Mouse (Mus musculus) intestine, embryonic 16.5 days (tissue): ENCODE results near the gene Sik3. TPM values are rescaled to one million over a fixed set of nuclear protein-coding genes. Genes with fewer than 3 reads are reported as not detected.

Experiments
- ATAC-seq: fragments of 200-750 bp; cut with Nextera tagmentation; 2 replicates; pipeline ENCODE4 v1.8.0; 2017; ENCODE audit warnings: moderate TSS enrichment, moderate library complexity
- H3K27ac ChIP-seq: fragments of 300-500 bp; sonication (generic); 2 replicates; pipeline ENCODE4 v1.5.1; 2014; ENCODE audit warnings: mild to moderate bottlenecking, low read length
- H3K27me3 ChIP-seq: fragments of 300-500 bp; sonication (generic); replicated peaks from 2 replicates; pipeline ENCODE4 v1.6.1; 2014; ENCODE audit warnings: low read length, control low read depth, mixed read lengths; ENCODE audit not compliant: control insufficient read depth, insufficient read depth
- H3K36me3 ChIP-seq: fragments of 300-500 bp; sonication (generic); 2 replicates; pipeline ENCODE4 v1.6.1; 2014; ENCODE audit warnings: low read length, control low read depth; ENCODE audit not compliant: control insufficient read depth, insufficient read depth
- H3K4me1 ChIP-seq: fragments of 300-500 bp; sonication (generic); 2 replicates; pipeline ENCODE4 v1.6.1; 2014; ENCODE audit warnings: low read length, control low read depth, mixed read lengths; ENCODE audit not compliant: control insufficient read depth, insufficient read depth
- H3K4me2 ChIP-seq: fragments of 300-500 bp; sonication (generic); 2 replicates; pipeline ENCODE4 v1.6.1; 2014; ENCODE audit warnings: low read depth, low read length, control low read depth
- H3K4me3 ChIP-seq: fragments of 300-500 bp; sonication (generic); 2 replicates; pipeline ENCODE4 v1.5.1; 2014; ENCODE audit warnings: mild to moderate bottlenecking, low read length
- H3K9ac ChIP-seq: fragments of 300-500 bp; sonication (generic); 2 replicates; pipeline ENCODE4 v1.6.1; 2014; ENCODE audit warnings: low read depth, low read length
- H3K9me3 ChIP-seq: fragments of 300-500 bp; sonication (generic); 2 replicates; pipeline ENCODE4 v1.6.1; 2016; ENCODE audit warnings: low read length, control low read depth; ENCODE audit not compliant: control insufficient read depth
- WGBS: fragments of 180-500 bp; shearing (Covaris S2); extraction: QIAGEN DNeasy Blood & Tissue Kit; methylation state at CpG from one replicate; pipeline ENCODE4 v1.1.7; 2014; 5-methylcytosine and 5-hydroxymethylcytosine counted together
- polyA plus RNA-seq: library from polyadenylated mRNA; unstranded; fragments of >200 nt; fragmentation: Nextera tagmentation; extraction: Ambion mirVana; gene quantifications from 2 replicates; pipeline ENCODE4 v1.2.1, GENCODE M21; 2015

Gene Sik3
- polyA plus RNA-seq, 1 experiment from 2014 or later, result 5.2 TPM

- H3K9ac ChIP-seq, result peak overlapping the region; percentile 62
- peak overlapping the region; percentile 71 for H3K27ac ChIP-seq
- H3K4me2 ChIP-seq, result peak overlapping the region; percentile 80
- WGBS, result 6% methylated on average over 10 of the region's 10 CpGs
- peak overlapping the region; percentile 99 for H3K4me3 ChIP-seq
- H3K4me1 ChIP-seq, result peaks cover 50% of the 10 kb centered on the region
- no peaks in the 10 kb centered on the region for H3K9me3 ChIP-seq
- H3K27me3 ChIP-seq, result no peaks in the 10 kb centered on the region
- ATAC-seq, result no peak
- no peaks in the 10 kb centered on the region for H3K36me3 ChIP-seq
These were observed 1.6 kb downstream of the Sik3 start for GRCm38 (mm10) chr9:46014251-46014681.

GRCm38 (mm10) chr9:46015081-46015551, 2.5 kb downstream of the Sik3 start:
- WGBS, result 19% methylated on average over 8 of the region's 8 CpGs
- peak overlapping the region; percentile 30; the same call in 1 of the 2 replicates for H3K9ac ChIP-seq

GRCm38 (mm10) chr9:46015831-46016230, 3.2 kb downstream of the Sik3 start:
- Histone ChIP-seq H3K4me1 (peaks cover 53% of the 10 kb centered on the region), H3K4me3 (peak overlapping the region; percentile 7; the same call in 1 of the 2 replicates), H3K9ac (peak overlapping the region; percentile 10; the same call in 1 of the 2 replicates), H3K9me3 (no peaks in the 10 kb centered on the region), H3K27me3 (no peaks in the 10 kb centered on the region), H3K27ac (peak overlapping the region; percentile 84; the same call in 1 of the 2 replicates), H3K36me3 (no peaks in the 10 kb centered on the region), H3K4me2 (peak overlapping the region; percentile 55; the same call in 1 of the 2 replicates)
- no peak for ATAC-seq
- WGBS, result 18% methylated on average over 9 of the region's 9 CpGs

More at GRCm38 (mm10) chr9:46015081-46015551, 2.5 kb downstream of the Sik3 start:
- H3K27ac ChIP-seq, result peak overlapping the region; percentile 84
- no peak for ATAC-seq
- no peaks in the 10 kb centered on the region for H3K36me3 ChIP-seq
- H3K27me3 ChIP-seq, result no peaks in the 10 kb centered on the region
- peak overlapping the region; percentile 19 for H3K4me3 ChIP-seq
- H3K4me1 ChIP-seq, result peaks cover 53% of the 10 kb centered on the region
- H3K9me3 ChIP-seq, result no peaks in the 10 kb centered on the region
- H3K4me2 ChIP-seq, result peak overlapping the region; percentile 55

GRCm38 (mm10) chr9:46016417-46016816, 3.8 kb downstream of the Sik3 start:
- no peak overlapping the region for H3K9ac ChIP-seq
- H3K9me3 ChIP-seq, result no peaks in the 10 kb centered on the region
- 60% methylated on average over 4 of the region's 4 CpGs for WGBS
- H3K27ac ChIP-seq, result no peak overlapping the region
- H3K4me2 ChIP-seq, result no peak overlapping the region
- no peak for ATAC-seq
- H3K36me3 ChIP-seq, result no peaks in the 10 kb centered on the region
- H3K4me1 ChIP-seq, result peaks cover 50% of the 10 kb centered on the region
- H3K27me3 ChIP-seq, result no peaks in the 10 kb centered on the region
- H3K4me3 ChIP-seq, result no peak overlapping the region

- no peak for ATAC-seq
- Histone ChIP-seq H3K27ac (no peak overlapping the region), H3K4me3 (no peak overlapping the region), H3K27me3 (no peaks in the 10 kb centered on the region), H3K36me3 (no peaks in the 10 kb centered on the region), H3K9ac (no peak overlapping the region), H3K4me2 (no peak overlapping the region), H3K4me1 (peaks cover 43% of the 10 kb centered on the region), H3K9me3 (no peaks in the 10 kb centered on the region)
- 68% methylated on average over 6 of the region's 6 CpGs for WGBS
These were observed 5.7 kb downstream of the Sik3 start for GRCm38 (mm10) chr9:46018316-46018715.

- peak; percentile 72 for ATAC-seq
- H3K9ac ChIP-seq, result no peak overlapping the region
- H3K4me3 ChIP-seq, result no peak overlapping the region
- no peak overlapping the region for H3K4me2 ChIP-seq
- H3K36me3 ChIP-seq, result no peaks in the 10 kb centered on the region
- H3K9me3 ChIP-seq, result no peaks in the 10 kb centered on the region
- peak overlapping the region; percentile 23 for H3K27ac ChIP-seq
- no peaks in the 10 kb centered on the region for H3K27me3 ChIP-seq
- WGBS, result 50% methylated on average over 6 of the region's 6 CpGs
- H3K4me1 ChIP-seq, result peaks cover 38% of the 10 kb centered on the region
These were observed 7.4 kb downstream of the Sik3 start for GRCm38 (mm10) chr9:46019975-46020374.

GRCm38 (mm10) chr9:46023591-46023990, 11.0 kb downstream of the Sik3 start:
- 93% methylated on average over 11 of the region's 11 CpGs for WGBS
- no peak overlapping the region for H3K27ac ChIP-seq
- no peak for ATAC-seq
- no peaks in the 10 kb centered on the region for H3K27me3 ChIP-seq
- H3K4me2 ChIP-seq, result no peak overlapping the region
- no peak overlapping the region for H3K4me3 ChIP-seq
- no peaks in the 10 kb centered on the region for H3K9me3 ChIP-seq
- no peaks in the 10 kb centered on the region for H3K36me3 ChIP-seq
- H3K9ac ChIP-seq, result no peak overlapping the region
- peaks cover 12% of the 10 kb centered on the region; the same call in 1 of the 2 replicates for H3K4me1 ChIP-seq

GRCm38 (mm10) chr9:46026058-46026849, 13.6 kb downstream of the Sik3 start:
- H3K4me1 ChIP-seq, result peaks cover 18% of the 10 kb centered on the region
- no peaks in the 10 kb centered on the region for H3K9me3 ChIP-seq
- H3K27me3 ChIP-seq, result no peaks in the 10 kb centered on the region
- H3K4me2 ChIP-seq, result no peak overlapping the region
- no peaks in the 10 kb centered on the region for H3K36me3 ChIP-seq
- H3K27ac ChIP-seq, result no peak overlapping the region
- H3K9ac ChIP-seq, result no peak overlapping the region
- no peak overlapping the region for H3K4me3 ChIP-seq
- WGBS, result 85% methylated on average over 9 of the region's 9 CpGs
- no peak for ATAC-seq

- H3K9me3 ChIP-seq, result no peaks in the 10 kb centered on the region
- H3K27me3 ChIP-seq, result no peaks in the 10 kb centered on the region
- H3K4me3 ChIP-seq, result no peak overlapping the region
- H3K4me1 ChIP-seq, result peaks cover 30% of the 10 kb centered on the region
- no peak overlapping the region for H3K9ac ChIP-seq
- no peak for ATAC-seq
- no peak overlapping the region for H3K27ac ChIP-seq
- H3K4me2 ChIP-seq, result no peak overlapping the region
- 53% methylated on average over 8 of the region's 8 CpGs for WGBS
- H3K36me3 ChIP-seq, result no peaks in the 10 kb centered on the region
These were observed 15.4 kb downstream of the Sik3 start for GRCm38 (mm10) chr9:46027994-46028393.
